Mouse (Mus musculus): ENCODE measurements around the gene Olfr71.

Gene Olfr71

DNA sequence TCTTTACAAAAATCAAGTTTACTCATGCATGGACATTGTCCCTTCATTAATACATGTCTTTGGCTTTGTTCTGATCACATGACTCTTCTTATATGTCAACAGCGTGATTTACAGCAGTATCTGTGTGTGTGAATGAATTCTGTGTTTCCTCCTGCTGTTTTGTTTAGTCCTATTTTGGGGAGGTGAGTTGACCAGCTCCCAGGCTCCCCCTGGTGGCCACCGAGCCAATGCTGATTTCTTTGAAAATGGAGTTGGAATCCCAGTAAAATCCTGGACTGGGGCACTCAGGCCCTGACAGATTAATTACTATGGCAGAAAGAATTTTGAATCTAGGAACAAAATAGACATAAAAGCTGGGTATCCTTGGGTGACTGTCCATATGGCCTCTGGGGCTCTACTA, 1.8 kb upstream of the Olfr71 start:
- peak; percentile 93 for DNase-seq

DNA sequence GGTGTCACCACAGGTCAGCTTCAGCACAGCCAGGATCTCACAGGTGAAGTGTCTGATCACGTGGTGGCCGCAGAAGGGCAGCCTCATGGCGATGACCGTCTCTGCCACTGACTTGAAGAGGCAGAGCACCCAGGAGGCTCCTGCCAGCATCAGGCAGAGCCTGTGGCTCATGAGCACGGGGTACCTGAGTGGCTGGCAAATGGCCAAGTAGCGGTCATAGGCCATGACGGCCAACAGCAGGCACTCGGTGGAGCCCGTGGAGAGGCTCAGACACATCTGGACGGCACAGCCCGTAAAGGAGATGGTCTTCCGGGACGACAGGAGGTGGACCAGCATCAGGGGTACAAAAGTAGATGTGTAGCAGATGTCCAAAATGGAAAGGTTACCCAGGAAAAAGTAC, 4.1 kb downstream of the Olfr71 start:
- no peak for DNase-seq

DNA sequence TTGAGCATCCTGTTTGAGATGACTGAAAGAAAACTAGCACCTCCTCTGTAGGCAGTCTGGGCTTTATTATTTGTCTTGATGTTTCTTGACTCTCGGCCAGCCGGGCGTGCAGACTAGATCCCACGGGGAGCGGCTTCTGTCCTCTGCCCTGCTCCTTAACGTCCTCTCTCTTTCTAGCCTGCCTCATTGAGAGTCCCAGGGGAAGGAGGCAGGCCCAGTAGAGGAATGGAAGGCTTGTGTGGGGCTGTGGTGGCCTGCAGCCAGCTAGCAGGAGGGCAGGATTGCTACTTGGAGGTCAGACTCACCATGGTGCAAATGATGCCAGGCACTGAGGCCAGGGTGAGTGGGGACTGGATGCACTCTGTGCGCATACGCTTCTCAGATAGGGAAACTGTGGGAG, 6.2 kb downstream of the Olfr71 start:
- no peak for DNase-seq

DNA sequence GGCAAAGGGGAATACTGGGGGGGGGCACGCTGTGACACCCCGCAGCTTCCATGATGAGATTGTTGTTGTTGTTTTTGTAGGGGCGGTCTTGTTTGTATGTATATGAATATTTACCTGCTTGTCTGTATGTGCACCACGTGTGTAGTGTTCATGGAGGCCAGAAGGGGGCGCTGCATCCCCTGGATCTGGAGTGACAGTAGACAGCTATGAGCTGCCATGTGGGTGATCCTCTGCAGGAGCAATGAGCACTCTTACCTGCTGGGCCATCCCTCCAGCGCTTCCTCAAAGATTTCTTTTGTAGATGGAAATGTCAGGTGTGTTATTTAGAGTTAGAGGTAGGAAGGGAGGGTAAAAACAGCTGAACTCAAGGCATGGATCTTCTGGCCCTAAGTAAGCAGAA, 6.6 kb downstream of the Olfr71 start:
- no peak for DNase-seq

DNA sequence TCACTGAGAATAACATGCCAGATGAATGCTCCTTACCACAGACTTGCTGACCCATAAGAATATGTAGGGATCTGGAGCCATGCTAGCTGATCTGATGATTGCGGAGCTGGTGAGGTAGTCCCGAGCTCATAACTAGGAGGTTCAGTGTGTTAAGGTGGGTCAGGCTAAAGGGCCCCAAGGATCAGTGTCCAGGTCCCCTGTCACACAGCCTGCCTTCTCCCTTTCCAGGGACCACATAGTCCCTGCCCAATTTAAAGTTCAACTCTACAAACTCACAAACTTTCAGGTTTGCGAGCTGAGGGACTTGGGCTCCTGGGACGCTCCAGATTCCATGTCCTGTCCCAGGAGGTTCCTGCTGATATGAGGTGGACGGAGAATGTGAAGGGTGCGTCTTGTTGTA, 9.3 kb downstream of the Olfr71 start, which contains the start of gene Olfr70:
Olfr70 (minus strand) TSS at position 101 of the 400 bp plus-strand sequence.
- no peak for DNase-seq

DNA sequence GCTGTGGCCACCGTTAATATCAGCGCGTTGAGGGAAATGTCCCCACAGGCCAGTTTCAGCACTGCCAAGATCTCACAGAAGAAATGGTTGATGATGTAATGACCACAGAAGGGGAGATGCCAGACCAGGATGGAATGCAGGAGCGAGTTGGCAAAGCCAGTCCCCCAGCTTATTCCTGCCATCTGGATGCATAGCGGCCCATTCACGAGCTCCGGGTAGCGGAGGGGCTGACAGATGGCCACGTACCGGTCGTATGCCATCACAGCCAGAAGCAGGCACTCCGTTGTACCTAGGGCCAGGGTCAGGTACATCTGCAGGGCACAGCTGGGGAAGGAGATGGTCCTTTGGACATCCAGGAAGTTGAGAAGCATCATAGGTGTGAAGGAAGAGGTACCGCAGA, 13.5 kb downstream of the Olfr71 start:
- DNase-seq: no peak

DNA sequence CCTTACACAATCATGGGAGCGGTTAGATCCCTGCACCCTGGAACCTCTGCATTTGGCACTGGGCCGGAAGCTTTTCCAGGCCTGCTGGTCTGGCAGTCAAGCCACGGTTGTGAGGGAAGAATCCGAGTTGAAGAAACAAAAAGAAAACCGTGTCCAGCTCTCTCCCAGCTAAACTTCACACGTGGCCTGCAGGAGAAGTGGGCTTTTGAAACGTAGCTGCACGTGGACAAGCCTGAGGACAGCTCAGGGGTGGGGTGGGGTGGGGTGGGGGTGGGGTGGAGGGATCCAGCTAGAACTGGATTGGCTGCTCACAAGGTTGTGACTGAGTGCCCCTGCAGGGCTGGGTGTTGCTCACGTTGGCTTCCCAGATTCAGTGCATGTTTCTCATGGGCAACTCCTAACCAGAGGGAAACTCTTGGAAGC, 14.8 kb downstream of the Olfr71 start:
- DNase-seq: peak; percentile 24

DNA sequence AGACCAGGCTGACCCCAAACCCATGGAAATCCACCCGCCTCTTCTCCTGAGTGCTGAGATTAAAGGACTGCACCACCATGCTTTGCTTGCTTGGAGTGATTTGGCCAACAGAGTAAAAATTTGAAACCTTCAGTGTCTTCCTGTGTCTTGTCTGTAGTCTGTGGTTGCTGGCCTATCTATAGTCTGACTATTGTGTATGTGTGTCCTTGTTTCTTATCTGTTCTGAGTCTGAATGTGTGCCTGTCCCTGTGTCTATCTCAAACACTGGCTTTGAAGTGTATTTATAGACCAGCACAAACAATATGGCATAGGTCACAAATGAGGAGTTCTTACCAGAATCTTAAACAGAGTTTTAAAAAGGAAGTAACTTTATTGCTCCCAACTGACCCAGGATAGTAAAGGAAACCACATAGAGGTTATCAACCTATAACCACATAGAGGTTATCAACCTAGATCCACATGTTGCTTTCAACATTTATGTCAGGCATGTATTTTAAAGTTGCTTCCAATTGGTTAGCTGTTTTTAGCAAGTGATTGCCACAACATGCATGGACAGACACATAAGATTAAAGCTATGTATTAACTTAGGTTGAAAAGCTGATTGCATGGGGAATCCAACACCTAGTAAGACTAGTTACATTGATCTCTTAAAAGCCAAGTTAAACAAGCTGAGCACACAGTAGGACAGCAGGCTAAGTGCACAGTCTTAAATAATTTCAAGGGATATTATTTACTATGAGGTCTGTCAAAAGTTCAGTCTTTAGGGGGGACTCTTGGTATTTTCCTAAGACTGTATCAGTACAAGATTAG, 15.4 kb downstream of the Olfr71 start:
- DNase-seq: no peak

DNA sequence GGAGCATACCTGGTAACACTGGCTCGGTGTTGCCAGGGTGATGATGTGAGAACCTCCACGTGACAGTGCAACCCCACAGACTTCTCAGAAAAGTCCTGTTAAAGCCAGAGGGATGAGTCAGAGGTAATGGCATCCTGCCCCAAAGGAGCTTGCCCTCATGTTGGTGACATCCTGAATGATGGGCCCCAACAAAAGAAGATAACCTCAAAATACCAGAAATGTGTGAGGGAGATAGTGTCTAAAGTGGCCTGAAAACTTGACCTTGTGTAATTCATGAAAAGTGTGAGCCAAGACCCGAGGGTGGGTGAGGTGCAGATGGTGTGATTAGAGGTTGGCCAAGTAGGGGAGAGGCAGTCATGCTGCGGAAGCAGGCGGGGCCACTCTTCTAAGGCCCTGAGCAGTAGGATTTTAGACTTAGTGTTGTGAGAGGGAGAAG, 16.2 kb downstream of the Olfr71 start:
- DNase-seq: no peak

DNA sequence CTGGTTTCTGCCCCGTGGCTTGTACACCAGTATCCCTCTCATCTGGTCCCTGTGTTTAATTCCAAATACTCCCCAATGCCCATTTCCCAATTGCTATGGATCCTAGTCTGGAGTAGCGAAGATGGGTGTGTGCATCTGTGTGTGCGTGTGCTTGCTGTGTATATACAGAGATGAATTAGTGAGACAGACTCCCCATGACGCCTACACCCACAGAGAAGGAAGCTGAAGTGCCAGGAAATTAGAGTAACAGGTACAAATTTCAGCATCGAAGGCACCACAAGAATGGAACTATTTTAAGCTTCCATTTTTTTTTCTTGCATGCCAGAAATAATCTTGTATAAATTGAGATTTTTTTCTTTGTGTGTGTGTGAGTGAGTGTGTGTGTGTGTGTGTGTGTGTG, 19.0 kb downstream of the Olfr71 start:
- no peak for DNase-seq

DNA sequence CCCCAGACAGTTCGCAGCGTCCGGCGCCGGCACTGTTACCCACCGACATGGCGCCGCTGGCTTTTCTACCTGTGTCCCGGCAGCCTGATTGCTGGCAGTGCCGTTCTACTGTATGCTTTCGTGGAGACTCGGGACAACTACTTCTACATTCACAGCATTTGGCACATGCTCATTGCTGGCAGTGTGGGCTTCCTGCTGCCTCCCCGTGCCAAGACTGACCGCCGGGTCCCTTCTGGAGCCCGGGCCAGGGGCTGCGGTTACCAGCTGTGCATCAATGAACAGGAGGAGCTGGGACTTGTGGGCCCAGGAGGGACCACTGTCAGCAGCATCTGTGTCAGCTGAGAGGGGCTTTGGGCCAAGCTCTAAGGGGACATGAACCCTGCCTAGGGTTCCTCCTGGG, 20.0 kb downstream of the Olfr71 start:
- no peak for DNase-seq

DNA sequence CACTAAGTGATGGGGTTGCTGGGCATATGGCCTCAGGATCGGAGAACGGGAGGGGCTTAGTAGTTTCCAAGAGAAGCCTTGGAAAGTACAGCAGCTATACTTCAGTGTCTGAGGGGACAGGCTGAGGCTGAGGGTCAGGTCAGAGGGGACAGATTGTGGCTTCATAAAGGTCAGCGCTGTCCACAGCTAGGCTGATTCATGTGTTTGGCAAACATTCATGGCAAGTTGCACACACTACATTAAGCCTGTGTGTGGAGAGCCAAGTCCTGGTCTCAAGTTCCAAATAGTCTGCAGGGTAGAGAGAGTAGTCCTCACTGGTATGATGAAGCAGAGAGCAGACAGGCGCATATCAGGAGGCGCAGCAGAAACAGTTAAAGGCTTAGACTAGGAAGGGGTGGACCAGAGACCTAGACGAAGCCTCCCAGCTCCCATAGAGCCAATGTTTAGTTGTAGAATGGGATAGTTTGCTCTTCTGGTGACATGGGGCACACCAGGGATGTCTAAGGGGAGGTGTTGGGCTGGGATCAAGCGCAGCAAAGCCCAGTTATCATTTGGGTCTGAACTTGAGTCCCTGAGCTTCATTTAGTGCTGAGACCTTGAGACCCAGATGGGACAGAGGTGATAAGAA, 30.5 kb downstream of the Olfr71 start:
- DNase-seq: no peak

DNA sequence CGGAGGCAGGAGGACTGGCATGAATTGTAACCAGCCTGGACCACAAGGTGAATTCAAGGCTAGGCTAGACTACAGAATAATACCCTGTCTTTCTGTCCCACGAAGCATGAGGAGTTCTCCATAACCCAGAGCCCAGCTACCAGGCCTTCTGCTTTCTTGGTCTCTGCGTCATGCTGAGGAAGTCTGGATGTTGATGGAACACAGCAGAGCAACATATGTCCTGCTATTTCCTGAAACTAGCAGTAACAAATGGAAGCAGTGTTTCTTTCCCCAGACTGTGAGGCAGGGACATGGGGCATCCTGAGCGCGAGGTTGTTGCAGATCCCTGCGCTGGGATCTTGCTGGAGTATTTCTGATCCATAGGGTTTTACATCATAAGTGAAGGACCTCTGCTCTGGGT, 31.5 kb downstream of the Olfr71 start:
- no peak for DNase-seq

DNA sequence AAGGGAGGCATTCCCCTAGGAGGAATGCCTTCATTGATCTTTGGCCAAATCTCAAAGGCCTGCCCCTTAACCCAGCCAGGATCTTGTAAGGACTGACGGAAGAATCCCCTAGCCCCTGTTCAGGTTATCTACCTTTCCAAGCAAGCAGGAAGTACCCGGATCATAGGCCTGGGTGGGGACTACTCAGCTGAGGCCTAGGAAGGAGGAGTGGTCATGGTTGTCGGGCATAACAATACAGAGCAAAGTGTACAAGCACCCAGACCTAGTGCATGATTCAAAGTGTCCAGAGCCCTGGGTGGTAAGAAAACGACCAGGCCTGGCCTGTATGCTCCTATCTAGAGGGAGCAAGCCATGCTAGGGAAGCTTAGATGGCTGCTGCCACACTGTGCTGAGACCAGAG, 34.4 kb downstream of the Olfr71 start:
- no peak for DNase-seq

DNA sequence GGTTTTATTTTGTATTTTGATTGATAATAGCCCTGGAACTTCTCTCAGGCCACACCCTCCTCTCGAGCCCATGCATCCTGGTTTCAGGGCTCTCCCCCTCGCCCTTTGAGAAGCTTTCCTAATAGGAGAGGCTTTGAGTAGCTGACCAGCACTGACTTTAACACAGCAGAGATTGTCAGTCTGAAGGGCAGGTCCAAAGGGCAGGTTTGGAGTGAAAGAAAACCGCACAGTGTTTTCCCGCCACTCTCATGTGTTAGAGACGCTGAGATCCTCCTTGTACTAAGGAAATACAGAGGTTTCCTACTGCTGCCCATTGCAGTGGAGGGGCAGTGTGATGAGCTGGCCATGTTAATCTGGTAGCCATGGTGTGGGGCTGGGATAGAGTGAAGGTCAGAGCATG, 35.1 kb downstream of the Olfr71 start:
- DNase-seq: no peak

DNA sequence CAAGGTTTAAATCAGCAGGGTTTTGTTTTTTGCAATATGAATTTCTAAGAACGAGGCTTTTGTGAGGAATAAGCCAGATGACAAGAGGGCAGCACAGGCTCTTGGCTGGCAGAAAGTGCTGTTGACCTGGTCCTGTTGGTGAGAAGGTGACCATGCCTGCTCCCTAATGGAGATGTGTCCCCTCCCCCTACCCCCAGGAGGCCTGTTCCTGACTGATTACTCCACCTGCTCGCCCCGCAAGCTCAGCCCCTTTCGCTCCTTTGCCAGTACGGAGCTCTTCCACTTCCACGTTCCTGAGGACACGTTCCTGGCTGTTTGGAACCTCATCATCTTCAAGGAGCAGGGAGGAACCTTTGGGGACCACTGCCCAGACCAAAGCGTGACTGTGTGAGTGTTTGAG, 36.4 kb downstream of the Olfr71 start:
- no peak for DNase-seq

DNA sequence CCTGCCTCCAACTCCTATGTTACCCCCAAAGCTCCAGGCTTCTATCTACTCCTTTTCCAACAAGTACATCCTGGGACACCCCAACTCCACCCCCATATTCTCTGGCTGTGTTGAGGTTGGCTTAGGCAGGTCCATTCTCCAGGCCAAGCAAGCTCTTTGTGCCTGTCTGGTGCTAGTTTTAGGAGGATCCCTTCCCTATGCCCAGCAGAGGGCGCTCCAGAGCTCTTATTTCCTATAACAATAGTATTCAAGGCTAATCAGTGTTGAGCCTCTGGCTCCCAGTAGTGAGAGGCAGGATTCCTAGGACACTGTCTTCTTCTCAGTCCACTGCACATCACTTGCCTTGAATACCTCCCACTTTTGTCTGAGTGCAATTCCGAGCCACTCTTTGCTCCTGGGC, 38.0 kb downstream of the Olfr71 start:
- peak; percentile 96 for DNase-seq

DNA sequence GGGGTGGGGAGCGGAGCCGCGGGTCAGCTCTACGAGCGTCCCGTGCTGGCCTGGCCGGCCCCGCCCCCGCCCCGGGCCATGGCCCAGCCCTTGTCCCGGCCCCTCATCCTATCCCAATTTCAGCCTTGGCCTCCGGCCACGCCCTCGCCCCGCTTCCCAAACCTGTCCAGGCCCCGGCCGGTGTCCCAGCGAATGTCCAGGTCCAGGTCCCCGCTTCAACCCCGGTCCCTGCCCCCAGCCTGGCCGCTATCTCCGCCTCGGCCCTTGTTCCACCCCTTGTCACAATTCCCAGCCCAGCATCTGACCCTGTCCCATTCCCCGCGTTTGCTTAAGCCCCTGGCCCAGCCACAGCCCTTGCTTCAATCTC, 40.6 kb downstream of the Olfr71 start:
- peak; percentile 56 for DNase-seq

DNA sequence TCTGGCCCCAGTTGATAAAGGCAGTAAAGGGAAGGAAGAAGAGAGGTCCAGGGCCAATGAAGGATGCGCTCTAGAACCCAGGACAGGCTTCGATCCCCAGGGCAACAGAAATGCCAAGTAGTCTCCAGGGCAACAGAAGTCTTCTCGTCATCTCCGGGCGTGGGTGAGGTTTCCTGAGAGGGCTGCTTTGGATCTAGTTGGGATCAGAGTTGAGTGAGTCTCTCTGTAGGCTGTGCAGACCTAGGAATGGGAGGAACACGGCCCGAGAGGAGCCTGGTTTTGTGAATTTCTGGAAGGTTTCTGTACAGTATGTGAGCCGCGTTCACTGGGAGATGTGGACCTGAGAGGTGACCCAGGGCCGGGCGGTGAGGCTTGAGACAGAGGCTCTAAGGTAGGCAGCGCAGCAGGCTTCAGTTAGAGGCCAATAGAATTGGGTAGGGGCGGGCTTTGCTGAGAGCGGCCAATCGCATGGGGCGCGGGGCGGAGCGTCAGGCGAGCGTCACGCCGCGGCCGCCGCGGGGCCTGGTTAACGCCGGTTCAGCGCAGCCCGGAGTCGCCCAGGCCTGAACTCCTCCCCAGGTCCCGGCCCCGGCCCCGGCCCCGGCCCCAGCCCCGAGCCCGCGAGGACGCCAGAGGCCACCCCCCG, 41.1 kb downstream of the Olfr71 start, which contains the start of the genes Tmem8b and Fam221b:
Tmem8b (plus strand) TSS at position 190 of the 646 bp plus-strand sequence.
Fam221b (minus strand) TSS at position 364 of the 646 bp plus-strand sequence.
- DNase-seq: peak; percentile 86

DNA sequence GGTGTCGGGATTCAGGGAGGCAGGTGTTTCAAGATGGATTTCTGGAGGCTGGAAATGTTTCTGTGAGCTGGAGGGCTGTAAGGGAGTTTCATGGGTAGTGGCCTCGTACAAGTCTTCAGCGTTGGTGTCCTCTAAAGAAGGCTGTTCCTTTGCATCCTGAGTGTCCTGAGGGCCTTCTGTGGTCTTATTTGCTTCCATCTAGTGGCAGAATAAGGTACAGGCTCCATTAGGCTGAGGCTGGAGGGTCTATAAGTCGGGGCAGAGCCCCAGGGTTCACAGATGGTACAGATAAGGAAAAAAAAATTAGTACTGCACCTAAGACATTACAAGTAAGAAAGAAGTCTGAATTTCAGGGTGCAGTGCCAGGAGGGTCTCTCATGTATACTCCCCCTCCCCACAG, 43.6 kb downstream of the Olfr71 start:
- DNase-seq: no peak

DNA sequence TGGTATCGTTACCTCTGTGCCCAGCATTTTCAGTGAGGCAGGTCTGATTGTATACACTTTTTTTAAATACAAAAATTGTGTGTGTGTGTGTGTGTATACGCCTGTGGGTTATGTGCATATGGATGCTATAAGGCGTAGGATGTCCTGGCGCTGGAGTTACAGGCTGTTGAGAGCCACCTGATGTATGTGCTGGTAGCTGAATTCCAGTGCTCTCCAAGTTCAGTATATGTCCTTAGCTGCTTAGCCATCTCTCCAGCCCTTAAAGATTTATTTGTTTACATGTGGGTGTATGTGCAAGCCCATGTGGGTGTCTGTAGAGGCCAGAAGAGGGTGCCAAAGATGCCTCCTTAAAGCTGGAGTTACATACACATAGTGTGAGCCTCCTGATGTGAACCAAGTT, 52.9 kb downstream of the Olfr71 start:
- no peak for DNase-seq

DNA sequence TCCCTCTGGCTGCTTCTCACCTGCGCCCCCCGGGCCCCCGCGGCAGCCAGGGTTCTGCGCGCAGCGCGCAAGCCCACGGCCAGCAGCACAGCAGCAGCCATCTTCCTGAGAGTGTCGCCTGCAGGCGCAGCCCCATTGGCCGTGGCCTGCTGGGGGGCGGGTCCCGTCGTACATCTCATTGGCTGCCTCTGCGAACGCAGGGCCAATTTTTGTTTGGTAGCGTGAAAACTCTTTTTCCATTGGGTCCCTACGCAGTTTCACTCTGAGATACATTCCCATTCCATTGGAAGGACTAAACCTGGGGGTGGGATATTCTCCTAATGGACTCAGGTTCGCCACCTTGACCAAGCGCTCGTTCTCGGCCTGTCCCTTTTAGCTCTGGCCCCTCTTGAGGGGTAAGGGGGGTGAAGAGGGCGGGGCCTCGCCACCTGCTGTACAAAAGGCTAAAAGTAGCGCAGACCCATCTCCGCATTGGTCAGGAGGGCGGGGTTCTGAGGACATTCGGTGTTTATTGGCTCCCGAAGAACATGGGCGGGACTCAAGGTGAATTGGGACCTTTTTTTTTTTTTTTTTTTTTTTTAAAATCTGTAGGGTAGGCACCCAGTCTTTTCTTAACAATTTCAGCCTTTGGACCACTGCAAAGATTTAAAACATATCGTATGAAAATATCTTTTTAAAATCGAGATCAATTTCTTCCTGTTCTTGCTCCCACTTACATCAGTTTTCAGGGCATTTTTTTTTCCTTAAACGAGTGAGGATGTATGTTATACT, 53.5 kb downstream of the Olfr71 start, which contains the start of gene Hint2:
Hint2 (minus strand) TSS at position 128 of the 771 bp plus-strand sequence.
- DNase-seq: peak; percentile 89
